Mouse (Mus musculus) embryonic facial prominence, embryonic 13.5 days (tissue): Measurements from ENCODE around the gene Unc93b1. TPM values are rescaled to one million over a fixed set of nuclear protein-coding genes. Genes with fewer than 3 reads are reported as not detected.
"Not testable (repeated sequence)": the region's sequence is repeated elsewhere in the genome, so short reads cannot be mapped to it uniquely, and the experiment has no call there.

Experiments used
- ATAC-seq: fragments of 200-750 bp; cut with Nextera tagmentation; 2 replicates; pipeline ENCODE4 v1.8.0; 2017; ENCODE audit warnings: low read depth; ENCODE audit not compliant: insufficient number of reproducible peaks, insufficient read depth, low FRiP score, low TSS enrichment
- H3K27ac ChIP-seq: fragments of 300-500 bp; sonication (generic); 2 replicates; pipeline ENCODE4 v1.5.1; 2015; ENCODE audit warnings: moderate library complexity, mild to moderate bottlenecking, inconsistent platforms
- H3K27me3 ChIP-seq: fragments of 300-500 bp; sonication (generic); 2 replicates; pipeline ENCODE4 v1.6.1; 2015; ENCODE audit warnings: mild to moderate bottlenecking, inconsistent platforms
- H3K36me3 ChIP-seq: fragments of 300-500 bp; sonication (generic); 2 replicates; pipeline ENCODE4 v1.6.1; 2015; ENCODE audit warnings: mild to moderate bottlenecking, inconsistent platforms
- H3K4me1 ChIP-seq: fragments of 300-500 bp; sonication (generic); 2 replicates; pipeline ENCODE4 v1.6.1; 2015; ENCODE audit warnings: inconsistent platforms
- H3K4me2 ChIP-seq: fragments of 300-500 bp; sonication (generic); 2 replicates; pipeline ENCODE4 v1.6.1; 2015; ENCODE audit warnings: moderate library complexity, mild to moderate bottlenecking, inconsistent platforms
- H3K4me3 ChIP-seq: fragments of 300-500 bp; sonication (generic); 2 replicates; pipeline ENCODE4 v1.5.1; 2015; ENCODE audit warnings: mild to moderate bottlenecking, inconsistent platforms
- H3K9ac ChIP-seq: fragments of 300-500 bp; sonication (generic); 2 replicates; pipeline ENCODE4 v1.6.1; 2015; ENCODE audit warnings: mild to moderate bottlenecking, inconsistent platforms
- H3K9me3 ChIP-seq: fragments of 300-500 bp; sonication (generic); 2 replicates; pipeline ENCODE4 v1.6.1; 2016; ENCODE audit warnings: inconsistent platforms
- WGBS: fragments of 180-500 bp; shearing (Covaris S2); methylation state at CpG from one replicate; pipeline ENCODE4 v1.1.7; 2015; ENCODE audit warnings: mixed read lengths; 5-methylcytosine and 5-hydroxymethylcytosine counted together
- polyA plus RNA-seq: library from polyadenylated mRNA; unstranded; fragments of >200 nt; fragmentation: Nextera tagmentation; extraction: Ambion mirVana; gene quantifications from 2 replicates; pipeline ENCODE4 v1.2.1, GENCODE M21; 2015

Gene Unc93b1
- polyA plus RNA-seq, 1 experiment from 2014 or later: 15.8 TPM

DNA sequence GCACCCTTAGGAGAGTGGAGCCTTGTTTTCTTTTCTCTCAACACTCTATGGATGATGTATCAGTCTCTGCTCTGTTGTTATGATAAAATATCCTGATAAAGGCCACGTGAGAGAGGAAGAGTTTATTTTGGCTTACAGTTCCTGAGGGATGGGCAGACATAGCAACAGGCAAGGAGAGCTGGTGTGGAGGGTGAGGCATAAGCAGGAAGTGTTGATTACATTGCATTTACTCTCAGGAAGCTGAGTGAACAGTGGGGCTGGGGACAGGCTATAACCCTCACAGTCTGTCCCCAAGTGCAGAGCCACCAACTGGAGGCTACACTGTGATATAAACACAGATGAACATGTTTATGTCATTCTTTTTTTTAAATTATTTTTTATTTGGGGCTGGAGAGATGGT is 17.1 kb downstream of the Unc93b1 start:
- Histone ChIP-seq H3K4me3 (no peak overlapping the region), H3K36me3 (no peaks in the 10 kb centered on the region), H3K27me3 (no peaks in the 10 kb centered on the region), H3K27ac (no peak overlapping the region), H3K4me1 (no peaks in the 10 kb centered on the region), H3K4me2 (no peak overlapping the region), H3K9me3 (no peaks in the 10 kb centered on the region), H3K9ac (no peak overlapping the region)
- ATAC-seq: no peak
- 50% methylated on average over 1 of the region's 1 CpGs for WGBS

DNA sequence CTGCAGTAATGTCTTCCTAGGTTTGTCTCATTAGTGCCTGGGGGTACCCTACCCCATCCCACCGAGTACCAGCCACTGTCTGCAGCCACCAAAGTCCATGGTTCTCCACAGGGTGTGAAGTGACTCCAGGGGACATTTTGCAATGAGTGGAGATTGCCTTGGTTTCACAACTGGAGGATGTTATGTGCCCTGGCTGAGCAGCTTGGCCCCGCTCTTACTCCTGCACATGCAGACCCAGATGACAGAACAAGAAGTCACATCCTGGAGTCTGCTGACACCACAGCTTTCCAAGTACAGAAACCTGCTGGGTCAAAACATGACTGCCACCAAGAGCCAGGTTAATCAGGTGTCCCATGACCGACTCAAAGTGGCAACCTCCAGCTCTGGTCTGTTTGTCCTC is 20.0 kb downstream of the Unc93b1 start:
- Histone ChIP-seq H3K4me2 (no peak overlapping the region), H3K9me3 (no peaks in the 10 kb centered on the region), H3K4me3 (no peak overlapping the region), H3K27ac (no peak overlapping the region), H3K9ac (no peak overlapping the region), H3K36me3 (no peaks in the 10 kb centered on the region), H3K27me3 (no peaks in the 10 kb centered on the region), H3K4me1 (no peaks in the 10 kb centered on the region)
- no peak for ATAC-seq
- WGBS: 78% methylated on average over 3 of the region's 3 CpGs

DNA sequence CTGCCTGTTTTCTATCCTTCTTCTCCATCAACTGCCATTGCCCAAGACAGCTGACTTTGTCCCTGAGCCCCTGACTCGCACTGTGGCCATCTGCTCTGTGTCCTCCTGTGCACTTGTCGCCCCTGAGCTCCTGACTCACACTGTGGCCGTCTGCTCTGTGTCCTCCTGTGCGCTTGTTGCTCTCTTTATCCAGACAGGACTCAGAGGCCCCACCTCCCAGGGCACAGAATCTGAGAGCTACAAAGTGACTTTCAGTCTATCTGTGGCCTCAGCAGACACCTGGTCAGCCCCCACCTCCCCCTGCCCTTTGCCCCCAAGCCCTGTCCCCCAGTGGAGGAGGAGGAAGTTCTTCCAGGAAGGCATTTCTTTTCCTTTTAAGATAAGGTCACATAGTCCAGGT is 20.8 kb downstream of the Unc93b1 start:
- H3K4me1 ChIP-seq: no peaks in the 10 kb centered on the region
- no peak overlapping the region for H3K27ac ChIP-seq
- H3K27me3 ChIP-seq: no peaks in the 10 kb centered on the region
- no peak overlapping the region for H3K9ac ChIP-seq
- WGBS: 51% methylated on average over 4 of the region's 4 CpGs
- no peaks in the 10 kb centered on the region for H3K36me3 ChIP-seq
- no peak overlapping the region for H3K4me3 ChIP-seq
- H3K4me2 ChIP-seq: no peak overlapping the region
- no peak for ATAC-seq
- no peaks in the 10 kb centered on the region for H3K9me3 ChIP-seq

DNA sequence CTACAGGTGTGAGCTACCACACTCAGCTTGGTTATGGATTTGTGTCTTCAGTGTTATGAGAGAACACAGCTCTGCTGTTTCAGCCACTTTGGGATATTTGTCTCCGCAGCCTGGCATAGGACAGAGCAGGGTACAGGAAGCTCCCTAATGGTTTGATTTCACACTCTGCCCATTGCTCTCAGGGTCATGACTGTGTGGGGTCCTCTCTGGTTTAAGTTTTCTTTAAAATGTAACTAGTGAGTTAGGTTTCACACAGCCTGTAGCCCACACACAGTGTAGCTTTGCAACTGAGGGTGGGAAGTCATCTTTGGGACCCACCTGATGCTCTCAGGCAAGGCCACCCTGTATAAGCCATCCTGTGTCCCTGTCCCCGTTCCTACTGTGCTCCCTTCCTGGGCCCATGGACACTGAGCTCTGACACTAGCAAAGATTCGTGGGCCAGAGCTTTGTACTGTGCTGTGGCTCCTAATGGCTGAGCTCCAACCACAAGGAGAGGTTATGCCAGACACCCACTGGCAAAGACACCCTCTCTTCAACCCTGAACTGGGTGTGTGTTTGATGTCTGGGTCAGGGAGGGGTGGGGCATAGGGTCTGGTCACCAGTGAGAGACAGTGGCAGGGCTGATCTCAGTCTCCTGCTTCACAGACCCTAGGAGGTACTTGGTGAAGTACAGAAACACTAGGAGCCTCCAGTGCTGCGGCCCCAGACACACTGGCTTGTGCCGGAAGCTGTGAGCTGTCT is 22.5 kb downstream of the Unc93b1 start:
- not testable (repeated sequence) for H3K9ac ChIP-seq, H3K36me3 ChIP-seq, H3K4me3 ChIP-seq, H3K4me1 ChIP-seq, H3K27ac ChIP-seq, H3K27me3 ChIP-seq, H3K9me3 ChIP-seq, H3K4me2 ChIP-seq
- 68% methylated on average over 5 of the region's 5 CpGs for WGBS
- 0 out of 2 replicates have a peak, but pooled peaks have one; percentile 18 for ATAC-seq

DNA sequence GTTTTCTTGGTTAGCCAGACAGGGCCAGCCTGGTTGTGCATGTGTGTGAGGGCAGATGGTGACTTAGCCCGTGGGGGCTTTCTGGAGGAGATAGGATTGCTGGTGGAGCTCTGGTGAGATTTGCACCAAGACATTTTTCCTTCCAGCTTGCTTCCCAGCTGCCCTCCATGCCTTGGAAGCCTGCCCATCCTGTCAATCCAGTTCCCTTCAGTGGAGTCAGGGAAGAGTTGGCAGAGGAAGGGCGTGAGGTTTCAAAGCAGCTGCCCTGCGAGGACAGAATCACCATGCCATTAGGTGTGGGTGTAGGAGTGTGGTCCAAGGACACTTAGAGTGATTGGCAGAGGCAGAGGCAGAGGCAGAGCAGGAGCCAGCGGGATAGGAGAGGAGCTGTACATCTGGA is 23.5 kb downstream of the Unc93b1 start, which contains the start of gene Aldh3b3:
Gene Aldh3b3 (plus strand): TSS at position 176 of the 400 bp plus-strand sequence.
- Histone ChIP-seq H3K27me3 (no peaks in the 10 kb centered on the region), H3K36me3 (no peaks in the 10 kb centered on the region), H3K27ac (no peak within 1 kb of the TSS), H3K4me1 (no peaks in the 10 kb centered on the region), H3K9ac (no peak within 1 kb of the TSS), H3K4me2 (no peak within 1 kb of the TSS), H3K9me3 (no peaks in the 10 kb centered on the region), H3K4me3 (no peak within 1 kb of the TSS)
- no peak for ATAC-seq
- 70% methylated on average over 4 of the region's 4 CpGs for WGBS

DNA sequence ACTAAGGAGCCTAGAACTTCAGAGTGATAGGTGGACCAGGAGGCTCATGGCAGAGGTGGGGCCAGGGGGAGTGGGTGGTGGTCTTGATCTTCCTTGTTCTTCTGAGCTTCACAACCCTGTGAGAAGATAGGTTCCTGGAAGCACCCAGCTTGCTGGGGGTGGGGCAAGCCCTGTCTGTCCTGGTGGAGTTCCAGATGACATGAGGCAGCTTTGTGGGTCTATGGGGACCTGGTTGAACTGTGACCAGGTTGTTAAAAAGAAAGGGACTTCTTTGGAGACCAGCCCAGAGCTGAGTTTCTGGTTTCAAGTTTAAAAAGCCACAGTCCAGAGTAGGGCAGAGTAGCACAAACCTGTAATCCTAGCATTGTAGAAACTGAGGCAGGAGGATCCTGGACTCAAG is 24.0 kb downstream of the Unc93b1 start:
- no peak for ATAC-seq
- Histone ChIP-seq H3K9me3 (no peaks in the 10 kb centered on the region), H3K4me3 (no peak overlapping the region), H3K4me1 (no peaks in the 10 kb centered on the region), H3K36me3 (no peaks in the 10 kb centered on the region), H3K27ac (no peak overlapping the region), H3K27me3 (no peaks in the 10 kb centered on the region), H3K4me2 (no peak overlapping the region), H3K9ac (no peak overlapping the region)

DNA sequence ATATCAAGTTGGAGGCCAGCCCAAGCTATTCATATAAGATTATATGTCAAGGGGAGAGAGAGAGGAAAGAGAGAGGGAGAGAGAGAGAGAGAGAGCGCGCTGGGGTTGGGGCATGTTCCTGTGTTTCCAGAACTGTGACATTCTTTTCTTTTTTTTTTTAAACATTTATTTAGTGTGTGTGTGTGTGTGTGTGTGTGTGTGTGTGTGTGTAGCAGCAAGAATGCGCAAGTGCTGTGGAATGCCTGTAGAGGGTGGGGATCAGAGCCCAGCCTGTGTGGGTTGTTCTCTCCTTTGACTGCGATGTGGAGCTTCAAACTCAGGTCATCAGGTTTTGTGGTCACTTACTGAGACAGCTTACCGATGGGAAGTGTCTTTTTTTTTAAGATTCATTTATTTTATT is 25.2 kb downstream of the Unc93b1 start:
- Histone ChIP-seq H3K9me3 (no peaks in the 10 kb centered on the region), H3K36me3 (no peaks in the 10 kb centered on the region), H3K4me1 (no peaks in the 10 kb centered on the region), H3K27ac (no peak overlapping the region), H3K4me2 (no peak overlapping the region), H3K27me3 (no peaks in the 10 kb centered on the region), H3K4me3 (no peak overlapping the region), H3K9ac (no peak overlapping the region)
- WGBS: 70% methylated on average over 5 of the region's 5 CpGs
- ATAC-seq: no peak

DNA sequence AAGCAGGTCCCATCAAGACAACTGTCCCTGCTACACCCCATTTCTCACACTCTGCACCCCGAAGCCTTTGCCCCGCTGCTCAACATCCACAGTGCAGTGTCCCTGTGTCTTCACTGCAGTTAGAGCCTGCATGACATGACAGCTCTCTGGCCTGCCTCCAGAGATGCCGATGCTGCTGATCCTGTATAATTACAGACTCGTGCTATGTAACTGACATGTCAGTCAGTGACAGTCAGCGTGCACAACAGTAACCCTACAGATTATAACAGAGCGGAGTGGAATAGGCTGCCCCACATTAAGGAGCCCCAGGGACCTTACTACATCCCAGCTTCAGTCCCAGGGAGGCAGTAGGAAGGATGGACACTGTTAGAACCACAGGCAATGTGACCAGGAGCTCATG is 26.8 kb downstream of the Unc93b1 start:
- H3K9ac ChIP-seq, H3K9me3 ChIP-seq, ATAC-seq, H3K4me3 ChIP-seq, H3K4me2 ChIP-seq, H3K27me3 ChIP-seq, H3K27ac ChIP-seq, H3K36me3 ChIP-seq, H3K4me1 ChIP-seq: not testable (repeated sequence)
- WGBS: 69% methylated on average over 6 of the region's 6 CpGs

DNA sequence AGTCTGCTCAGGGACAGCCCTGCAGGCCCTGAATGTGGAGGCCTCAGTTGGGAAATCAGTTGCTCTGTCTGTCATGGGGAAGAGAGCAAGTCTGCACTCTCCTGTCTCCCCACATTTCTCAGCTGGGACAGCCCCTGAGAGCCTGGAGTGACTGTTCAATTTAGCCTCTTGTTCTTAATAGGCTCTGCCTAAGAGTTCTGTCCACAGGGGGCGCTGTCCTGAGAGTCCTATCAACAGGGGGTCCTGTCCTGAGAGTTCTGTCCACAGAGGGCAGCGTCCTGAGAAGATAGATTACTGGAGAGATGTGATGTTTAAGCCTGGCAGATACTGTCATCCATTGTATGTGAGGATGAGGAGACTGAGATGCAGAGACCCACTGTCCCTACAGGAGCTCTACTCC is 27.5 kb downstream of the Unc93b1 start:
- 12% methylated on average over 2 of the region's 2 CpGs for WGBS
- H3K4me2 ChIP-seq: no peak overlapping the region
- ATAC-seq: no peak
- H3K4me1 ChIP-seq: no peaks in the 10 kb centered on the region
- no peaks in the 10 kb centered on the region for H3K36me3 ChIP-seq
- no peaks in the 10 kb centered on the region for H3K27me3 ChIP-seq
- H3K4me3 ChIP-seq: no peak overlapping the region
- no peaks in the 10 kb centered on the region for H3K9me3 ChIP-seq
- no peak overlapping the region for H3K9ac ChIP-seq
- no peak overlapping the region for H3K27ac ChIP-seq

DNA sequence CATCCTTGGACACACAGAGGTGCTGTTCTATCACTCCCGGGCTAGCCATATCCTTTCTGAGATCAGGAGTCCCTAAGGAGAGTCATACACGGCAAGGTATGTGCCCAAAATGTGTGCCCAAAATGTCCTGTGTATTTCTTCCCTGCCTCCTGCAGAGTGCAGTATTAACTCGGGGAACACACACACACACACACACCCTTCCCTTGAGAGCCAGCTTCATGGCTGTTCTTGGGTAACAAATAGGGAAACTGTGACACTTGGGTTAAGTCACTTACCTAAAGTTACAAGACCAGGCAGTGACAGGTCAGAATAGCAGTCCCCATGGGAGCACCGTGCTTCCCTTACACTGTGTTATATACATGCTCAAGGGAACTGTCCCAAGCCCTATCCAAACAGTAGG is 29.0 kb downstream of the Unc93b1 start:
- no peak overlapping the region for H3K9ac ChIP-seq
- H3K4me3 ChIP-seq: no peak overlapping the region
- no peak overlapping the region for H3K27ac ChIP-seq
- H3K36me3 ChIP-seq: no peaks in the 10 kb centered on the region
- H3K4me2 ChIP-seq: no peak overlapping the region
- ATAC-seq: no peak
- WGBS: 71% methylated on average over 4 of the region's 4 CpGs
- H3K4me1 ChIP-seq: peaks cover 4% of the 10 kb centered on the region; the same call in 1 of the 2 replicates
- no peaks in the 10 kb centered on the region for H3K9me3 ChIP-seq
- H3K27me3 ChIP-seq: no peaks in the 10 kb centered on the region

DNA sequence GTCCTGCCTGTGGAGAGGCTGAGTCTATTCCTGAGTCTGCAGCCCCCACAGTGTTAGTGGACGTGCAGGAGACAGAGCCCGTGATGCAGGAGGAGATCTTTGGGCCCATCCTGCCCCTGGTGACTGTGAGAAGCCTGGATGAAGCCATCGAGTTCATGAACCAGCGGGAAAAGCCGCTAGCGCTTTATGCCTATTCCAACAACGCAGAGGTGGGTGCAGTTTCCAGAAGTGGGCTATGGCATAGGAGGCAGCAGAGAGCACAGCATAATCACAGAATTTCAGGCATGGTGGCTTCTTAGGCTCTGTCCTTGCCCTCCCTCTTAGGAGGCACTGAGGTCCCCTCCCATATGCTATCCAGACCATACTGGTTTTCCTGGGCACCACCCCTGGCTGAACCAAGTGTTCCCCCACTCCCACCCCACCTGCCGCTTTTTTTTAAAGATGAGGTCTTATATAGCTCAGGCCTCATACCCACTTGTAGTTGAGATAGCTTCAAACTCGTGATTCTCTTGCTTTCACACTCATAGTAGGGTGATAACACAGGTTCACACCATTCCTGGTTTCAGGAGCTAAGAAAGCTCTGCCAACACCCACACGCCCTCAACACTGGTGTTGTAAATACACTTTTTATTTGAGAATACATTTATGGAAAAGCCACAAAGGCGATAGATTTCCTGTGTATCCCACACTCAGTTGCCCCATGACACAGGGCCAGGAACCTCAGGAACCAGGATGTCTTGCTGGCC is 31.5 kb downstream of the Unc93b1 start:
- Histone ChIP-seq H3K27me3 (no peaks in the 10 kb centered on the region), H3K4me1 (peaks cover 5% of the 10 kb centered on the region; the same call in 1 of the 2 replicates), H3K9ac (no peak overlapping the region), H3K4me2 (no peak overlapping the region), H3K27ac (no peak overlapping the region), H3K36me3 (no peaks in the 10 kb centered on the region), H3K4me3 (no peak overlapping the region), H3K9me3 (no peaks in the 10 kb centered on the region)
- 67% methylated on average over 11 of the region's 11 CpGs for WGBS
- ATAC-seq: no peak

DNA sequence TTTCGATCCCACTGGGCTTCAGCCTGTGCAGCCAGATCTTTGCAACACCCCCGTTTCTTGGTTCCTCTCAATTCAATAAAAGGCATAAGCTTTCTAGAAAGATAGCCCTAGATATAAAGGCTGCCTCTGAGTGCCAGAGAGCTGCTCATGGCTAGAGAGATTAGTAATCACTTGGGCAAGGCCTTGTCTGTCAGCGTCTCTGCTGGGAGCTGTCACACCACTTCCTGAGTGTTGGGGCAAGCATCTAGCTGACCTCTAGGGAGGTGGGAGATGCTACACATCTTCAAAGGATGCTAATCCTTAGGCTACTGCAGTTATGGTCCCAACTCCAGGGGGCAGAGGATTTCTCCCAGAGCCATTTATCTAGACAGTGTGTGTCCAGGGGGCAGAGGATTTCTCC is 32.3 kb downstream of the Unc93b1 start:
- Histone ChIP-seq H3K36me3 (no peaks in the 10 kb centered on the region), H3K9me3 (no peaks in the 10 kb centered on the region), H3K27ac (no peak overlapping the region), H3K9ac (no peak overlapping the region), H3K27me3 (no peaks in the 10 kb centered on the region), H3K4me1 (peaks cover 7% of the 10 kb centered on the region), H3K4me2 (no peak overlapping the region), H3K4me3 (no peak overlapping the region)
- ATAC-seq: no peak
- 59% methylated on average over 3 of the region's 3 CpGs for WGBS
